Mouse (Mus musculus) cerebellum, adult 2 months (tissue): ENCODE results near the gene Tas2r125.
"Not testable (repeated sequence)": the region's sequence is repeated elsewhere in the genome, so short reads cannot be mapped to it uniquely, and the experiment has no call there.

Experiments
- CTCF ChIP-seq: fragments of 200-500 bp; IDR thresholded peaks from 2 replicates; pipeline ENCODE4 v1.5.1; 2011; ENCODE audit warnings: low read depth, mild to moderate bottlenecking, control low read depth, low read length, moderate library complexity, borderline replicate concordance; ENCODE audit not compliant: insufficient read depth
- POLR2A ChIP-seq: fragments of 200-500 bp; IDR thresholded peaks from 2 replicates; pipeline ENCODE4 v1.6.1; 2011; ENCODE audit warnings: low read length, control low read depth, borderline replicate concordance; ENCODE audit not compliant: insufficient read depth

- TF ChIP-seq POLR2A, CTCF: not testable (repeated sequence)
These were observed 31.9 kb downstream of the Tas2r125 start for GRCm38 (mm10) chr6:132941376-132941775.
